Comparison of ENCODE assay signal across 9 mouse cellular contexts in genomic region chr14:16840951-16841596, GRCm38 (mm10). TPM values are rescaled to one million over a fixed set of nuclear protein-coding genes. Genes with fewer than 3 reads are reported as not detected.
DNase-seq lines count a peak whose midpoint lies in the region; ATAC-seq lines count a peak whose summit lies in the region.
"Had no signal": no experiment of that assay in that cellular context is flagged by ENCODE, and none has a peak within 500 bp of the region (broad histone marks: within the 10 kb centered on the region; RNA-seq: fewer than 3 reads in every experiment).

No protein-coding gene starts in this region.

- 52% methylated on average over 8 of the region's 8 CpGs for WGBS in forebrain, embryonic 14.5 days
- 65% methylated on average over 8 of the region's 8 CpGs for WGBS in forebrain, embryonic 11.5 days

- no peaks in the 10 kb centered on the region for H3K36me3 ChIP-seq in forebrain, embryonic 14.5 days (ENCODE audit: control insufficient read depth, insufficient read depth, low read length)
- H3K36me3 ChIP-seq in forebrain, embryonic 11.5 days (ENCODE audit: control insufficient read depth, insufficient read depth, low read length), result no peaks in the 10 kb centered on the region

- H3K9me3 ChIP-seq in forebrain, embryonic 14.5 days (replicated peaks; ENCODE audit: control insufficient read depth, low read length), result no peaks in the 10 kb centered on the region
- no peaks in the 10 kb centered on the region for H3K9me3 ChIP-seq in forebrain, embryonic 11.5 days (ENCODE audit: control insufficient read depth, low read length)

- H3K4me1 ChIP-seq in forebrain, embryonic 14.5 days (ENCODE audit: control insufficient read depth, insufficient read depth, low read length), result no peaks in the 10 kb centered on the region
- no peaks in the 10 kb centered on the region for H3K4me1 ChIP-seq in forebrain, embryonic 11.5 days (replicated peaks; ENCODE audit: control insufficient read depth, insufficient read depth, low read length)

- H3K4me2 ChIP-seq in forebrain, embryonic 14.5 days (ENCODE audit: low read length), result no peak overlapping the region
- H3K4me2 ChIP-seq in forebrain, embryonic 11.5 days (ENCODE audit: low read depth, low read length, severe bottlenecking), result no peak overlapping the region

- peak; percentile 79 for DNase-seq in forebrain, embryonic 14.5 days (ENCODE audit: low spot score)
- DNase-seq in forebrain, embryonic 11.5 days (ENCODE audit: low spot score), result no peak
- DNase-seq in right cerebral cortex, adult 18-20 months, result peak; percentile 21
- DNase-seq in right cerebral cortex, postnatal 36 days (ENCODE audit: low spot score in 2 of 2), result no peak
- DNase-seq in heart, postnatal 14 days, result peak; percentile 39 to 62
- peak; percentile 54 for DNase-seq in left cerebral cortex, postnatal 4 days
- DNase-seq in skeletal muscle tissue, adult 2 months (ENCODE audit: low read depth, low spot score), result peak; percentile 4
- DNase-seq in thymus, adult 18-20 months, result no peak

- intact Hi-C loops in heart, postnatal 14 days (cut with DNase I), result loop anchor here (10.0 kb wide), 1 partner anchor 96 kb away; no protein-coding TSS in a partner anchor
- intact Hi-C loops in left cerebral cortex, postnatal 4 days (cut with DNase I), result no loop called here

- peak; percentile 80; the same call in 1 of the 2 replicates for ATAC-seq in forebrain, embryonic 14.5 days
- ATAC-seq in forebrain, embryonic 11.5 days (replicated peaks; ENCODE audit: low FRiP score), result no peak

- H3K9ac ChIP-seq in forebrain, embryonic 14.5 days (ENCODE audit: low read length), result no peak overlapping the region
- no peak overlapping the region for H3K9ac ChIP-seq in forebrain, embryonic 11.5 days (ENCODE audit: low read length)

- no peak overlapping the region for H3K4me3 ChIP-seq in forebrain, embryonic 14.5 days (ENCODE audit: low read depth, low read length)
- H3K4me3 ChIP-seq in forebrain, embryonic 11.5 days (ENCODE audit: low read depth, low read length), result no peak overlapping the region

- no peaks in the 10 kb centered on the region for H3K27me3 ChIP-seq in forebrain, embryonic 14.5 days (replicated peaks; ENCODE audit: control insufficient read depth, insufficient read depth, low read length)
- H3K27me3 ChIP-seq in forebrain, embryonic 11.5 days (ENCODE audit: control insufficient read depth, insufficient read depth, low read length), result no peaks in the 10 kb centered on the region

- no peak overlapping the region for H3K27ac ChIP-seq in forebrain, embryonic 14.5 days (ENCODE audit: low read depth, low read length)
- H3K27ac ChIP-seq in forebrain, embryonic 11.5 days (ENCODE audit: low read depth, low read length), result no peak overlapping the region
- H3K27ac ChIP-seq: kidney, postnatal 0 days had no signal

RNA-seq across cellular contexts. Expression of gene Rarb, which starts 22.1 kb away (rescaled TPM):
- polyA plus RNA-seq in forebrain, embryonic 14.5 days (2014; fragmentation: Nextera tagmentation; extraction: Ambion mirVana), result 13.9 and 21.1 TPM in 2 replicates
- polyA plus RNA-seq in forebrain, embryonic 11.5 days (2014; fragmentation: Nextera tagmentation; extraction: Ambion mirVana), result 15.7 and 15.8 TPM in 2 replicates
- 10 to 100 TPM; 15.8 to 18.6 TPM for total RNA-seq in heart, postnatal 14 days (2021)
- 10 to 100 TPM; 14.0 to 18.8 TPM for total RNA-seq in left cerebral cortex, postnatal 4 days (2021)

Comparison
In these comparisons a context has a peak if more than half of its experiments do, and no peak if none do; other contexts are left out.
1. DNase-seq: peak in forebrain, embryonic 14.5 days (single experiment), right cerebral cortex, adult 18-20 months (single experiment), heart, postnatal 14 days (2 of 2), left cerebral cortex, postnatal 4 days (single experiment) and skeletal muscle tissue, adult 2 months (single experiment); none in forebrain, embryonic 11.5 days (single experiment), right cerebral cortex, postnatal 36 days (0 of 2) and thymus, adult 18-20 months (0 of 2).